Mouse (Mus musculus): ENCODE measurements around the gene Taf1b.
A peak's percentile ranks its signal among the peaks of the same experiment; 100 is the strongest.

The Taf1b gene

GRCm38 (mm10) chr12:24552531-24552930 is 54.4 kb downstream of the Taf1b start:
- DNase-seq (ENCODE audit: low spot score): no peak

DNA sequence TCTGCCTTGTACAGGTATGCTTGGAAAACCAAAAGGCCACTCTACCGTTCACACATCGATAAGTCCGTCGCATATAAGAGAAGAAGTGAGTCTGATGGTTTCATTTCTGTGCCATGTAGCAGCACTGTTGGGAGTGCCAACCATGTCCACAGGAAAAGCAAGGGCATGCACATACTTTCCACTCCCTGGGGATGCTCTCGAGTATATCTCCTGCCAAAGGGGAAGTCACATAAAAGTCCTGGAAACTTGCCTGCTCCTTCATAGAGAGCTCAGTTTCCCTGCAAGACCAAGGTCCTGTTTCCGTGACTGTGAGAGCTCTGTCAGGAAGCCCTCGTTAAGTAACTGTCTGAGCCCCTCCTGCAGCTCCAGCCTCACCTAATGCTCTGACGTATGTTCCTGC is 57.8 kb downstream of the Taf1b start:
- DNase-seq (ENCODE audit: low spot score): no peak

DNA sequence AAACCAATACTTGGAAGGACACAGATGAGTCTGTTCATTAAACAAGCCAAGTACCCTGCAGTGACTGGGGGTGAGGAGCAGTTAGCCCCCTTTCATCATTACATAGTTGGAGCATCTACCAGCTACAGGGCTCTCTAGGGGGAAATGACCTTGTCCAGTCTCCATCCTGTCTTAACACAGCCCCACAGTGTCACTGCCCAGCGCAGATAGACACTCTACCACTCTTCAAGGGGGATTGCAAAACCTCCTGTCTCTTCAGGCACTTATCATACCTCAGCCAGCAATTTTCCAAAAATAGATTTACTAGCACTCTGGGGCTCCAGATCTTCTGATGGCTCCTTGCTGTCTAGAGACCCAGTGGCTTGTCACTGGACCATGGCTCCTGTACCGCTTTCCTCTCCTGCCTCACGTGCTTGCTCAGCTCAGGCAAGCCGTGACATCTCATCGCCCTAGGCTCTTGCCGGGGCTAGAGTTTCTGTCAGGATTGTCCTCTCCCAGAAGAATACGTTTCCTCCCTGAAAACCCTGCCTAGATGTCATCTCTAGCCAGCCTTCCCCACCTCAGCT is 65.3 kb downstream of the Taf1b start:
- DNase-seq (ENCODE audit: low spot score): no peak

DNA sequence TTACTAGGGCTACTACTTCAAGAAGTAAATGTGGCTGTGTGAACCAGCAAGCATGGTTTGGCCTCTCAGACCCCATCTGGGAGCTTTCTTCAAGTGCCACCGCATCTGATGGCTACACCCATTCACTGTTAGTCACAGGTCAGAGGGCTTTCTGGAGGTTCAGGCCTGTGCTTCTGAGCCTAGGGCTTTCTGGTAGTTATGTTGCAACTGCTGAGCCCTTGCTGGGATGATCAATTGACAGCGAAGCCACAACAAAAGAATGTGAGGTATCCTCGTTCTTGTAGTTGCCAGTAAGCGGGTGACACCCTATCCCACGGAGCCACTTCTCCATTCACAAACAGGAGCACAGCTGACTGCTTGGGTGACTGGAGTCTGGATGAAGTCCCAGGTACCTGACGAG is 67.2 kb downstream of the Taf1b start:
- DNase-seq (ENCODE audit: low spot score): no peak

GRCm38 (mm10) chr12:24567606-24568005 is 69.4 kb downstream of the Taf1b start:
- DNase-seq (ENCODE audit: low spot score): no peak

DNA sequence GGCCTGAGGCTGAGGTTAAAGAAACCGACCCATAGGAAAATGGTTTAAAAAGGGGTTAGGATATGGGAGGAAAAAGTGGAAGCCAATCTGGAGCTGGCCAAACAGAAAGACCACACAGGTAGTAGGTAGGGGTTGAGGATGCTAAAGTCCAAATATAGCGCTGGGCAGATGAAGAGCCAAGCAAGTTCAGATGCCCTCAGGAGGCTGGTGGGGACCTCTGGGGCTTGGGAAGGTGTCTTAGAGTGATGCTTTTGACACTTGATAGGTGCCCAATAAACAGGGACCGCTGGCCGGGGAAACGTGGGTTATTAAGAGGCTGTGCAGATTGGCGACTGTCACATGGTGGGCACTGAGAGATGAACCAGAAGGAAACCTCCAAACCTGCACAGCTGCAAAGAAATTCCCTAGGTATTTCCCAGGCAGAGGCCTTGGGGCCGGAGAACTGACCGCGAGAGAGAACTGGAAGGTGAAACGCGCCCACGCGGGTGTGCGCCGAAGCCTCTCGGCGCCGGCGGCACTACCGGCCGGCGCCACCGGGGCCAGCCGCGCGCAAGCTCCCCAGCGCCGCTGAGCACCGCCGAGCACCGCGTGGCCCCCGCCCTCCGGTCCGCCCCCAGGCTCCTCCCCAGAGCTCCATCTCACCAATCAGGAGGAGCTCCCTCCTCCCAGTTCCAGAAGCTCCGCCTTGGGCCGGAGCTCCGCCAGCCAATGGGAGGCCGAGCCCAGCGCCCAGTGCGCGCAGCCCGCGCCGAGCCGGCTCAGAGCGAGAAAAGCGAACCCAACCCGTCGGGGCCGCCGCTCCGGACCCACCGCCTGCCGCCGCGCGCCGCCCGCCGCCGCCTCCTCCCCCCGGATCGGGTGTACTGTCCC is 73.6 kb downstream of the Taf1b start, which contains the start of gene Grhl1:
Grhl1 (plus strand) TSS at position 761 of the 870 bp plus-strand sequence.
- DNase-seq (ENCODE audit: low spot score): peak; percentile 96

- DNase-seq (ENCODE audit: low spot score): no peak
Observed at GRCm38 (mm10) chr12:24572421-24573274, 74.5 kb downstream of the Taf1b start.

DNA sequence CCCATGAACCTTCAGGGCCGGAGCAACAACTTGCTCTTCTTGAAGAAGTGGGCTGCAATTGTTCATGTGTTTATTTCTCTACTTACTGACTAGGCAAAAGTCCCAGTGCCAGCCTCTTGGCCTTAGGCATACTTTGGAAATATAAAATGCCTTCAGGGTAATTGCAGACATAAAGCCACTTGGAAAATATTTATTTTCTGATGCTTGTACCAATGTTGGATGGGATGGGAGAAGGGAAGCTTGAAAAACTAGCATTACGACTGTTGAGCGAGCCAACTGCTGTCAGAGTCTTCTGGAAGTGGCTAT is 75.1 kb downstream of the Taf1b start:
- no peak for DNase-seq (ENCODE audit: low spot score)

GRCm38 (mm10) chr12:24574870-24575269 is 76.7 kb downstream of the Taf1b start:
- DNase-seq (ENCODE audit: low spot score): no peak

GRCm38 (mm10) chr12:24580452-24580851 is 82.3 kb downstream of the Taf1b start:
- no peak for DNase-seq (ENCODE audit: low spot score)

DNA sequence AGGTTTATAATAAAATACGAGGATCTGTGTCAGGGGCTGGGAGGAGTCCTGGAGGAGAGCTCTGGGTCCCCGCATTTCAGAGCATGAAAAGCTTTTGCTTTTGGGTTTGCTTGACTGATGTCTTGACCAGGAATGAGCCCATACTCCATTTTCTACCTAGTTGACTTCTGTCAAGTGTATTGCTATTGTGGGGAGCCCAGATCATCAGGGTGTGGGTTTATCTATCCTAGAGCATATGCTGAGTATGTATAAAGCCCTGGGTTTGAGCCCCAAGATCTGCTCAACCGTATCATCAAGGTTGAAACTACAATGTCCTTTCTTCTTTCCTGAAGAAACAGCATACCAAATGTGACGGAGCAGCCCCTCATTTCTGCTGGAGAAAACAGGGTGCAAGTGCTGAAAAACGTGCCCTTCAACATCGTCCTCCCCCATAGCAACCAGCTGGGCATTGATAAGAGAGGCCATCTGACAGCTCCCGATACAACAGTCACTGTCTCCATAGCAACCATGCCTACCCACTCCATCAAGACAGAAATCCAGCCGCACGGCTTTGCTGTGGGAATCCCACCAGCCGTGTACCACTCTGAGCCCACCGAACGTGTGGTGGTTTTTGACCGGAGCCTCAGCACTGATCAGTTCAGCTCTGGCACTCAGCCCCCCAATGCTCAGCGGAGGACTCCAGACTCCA is 83.0 kb downstream of the Taf1b start:
- DNase-seq (ENCODE audit: low spot score): no peak

DNA sequence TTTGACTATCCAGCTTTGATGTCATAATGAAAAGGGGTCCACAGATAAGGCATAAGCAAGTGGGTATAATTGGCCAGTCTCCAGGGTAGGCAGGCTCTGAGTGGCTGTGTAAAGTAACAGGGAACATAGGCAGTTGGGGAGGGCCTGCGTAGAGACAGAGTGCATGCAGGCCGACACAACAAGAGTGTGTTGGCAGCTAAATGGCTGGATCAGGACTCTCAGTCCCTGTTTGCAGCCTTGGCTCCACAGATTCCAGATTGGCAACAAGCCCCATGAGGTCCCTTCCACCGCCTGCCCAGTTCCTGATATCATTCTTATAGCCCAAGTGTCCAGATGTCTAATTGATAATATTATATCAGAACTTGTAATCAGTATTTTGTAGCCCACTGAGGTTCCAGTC is 85.5 kb downstream of the Taf1b start:
- no peak for DNase-seq (ENCODE audit: low spot score)

DNA sequence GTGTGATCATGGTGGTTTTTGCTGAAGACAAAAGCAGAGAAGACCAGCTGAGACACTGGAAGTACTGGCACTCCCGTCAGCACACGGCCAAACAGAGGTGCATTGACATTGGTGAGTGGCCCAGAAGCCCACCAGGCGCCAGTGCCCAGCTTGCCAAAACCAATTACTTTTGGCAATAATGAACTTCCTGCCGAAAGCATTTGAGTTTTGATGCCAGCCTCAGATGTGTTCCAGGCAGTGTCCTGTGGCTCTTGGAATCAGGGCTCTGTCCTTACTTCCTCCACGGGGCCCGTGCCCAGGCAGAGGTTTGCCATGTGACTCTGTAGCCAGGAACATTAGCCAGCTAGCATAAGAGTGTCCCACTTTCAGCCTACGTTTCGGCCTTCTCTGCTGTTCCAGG is 86.7 kb downstream of the Taf1b start:
- DNase-seq (ENCODE audit: low spot score): no peak

GRCm38 (mm10) chr12:24586193-24586592 is 88.0 kb downstream of the Taf1b start:
- DNase-seq (ENCODE audit: low spot score): no peak

GRCm38 (mm10) chr12:24590371-24590770 is 92.2 kb downstream of the Taf1b start:
- no peak for DNase-seq (ENCODE audit: low spot score)

GRCm38 (mm10) chr12:24592055-24592454 is 93.9 kb downstream of the Taf1b start:
- DNase-seq (ENCODE audit: low spot score): no peak

DNA sequence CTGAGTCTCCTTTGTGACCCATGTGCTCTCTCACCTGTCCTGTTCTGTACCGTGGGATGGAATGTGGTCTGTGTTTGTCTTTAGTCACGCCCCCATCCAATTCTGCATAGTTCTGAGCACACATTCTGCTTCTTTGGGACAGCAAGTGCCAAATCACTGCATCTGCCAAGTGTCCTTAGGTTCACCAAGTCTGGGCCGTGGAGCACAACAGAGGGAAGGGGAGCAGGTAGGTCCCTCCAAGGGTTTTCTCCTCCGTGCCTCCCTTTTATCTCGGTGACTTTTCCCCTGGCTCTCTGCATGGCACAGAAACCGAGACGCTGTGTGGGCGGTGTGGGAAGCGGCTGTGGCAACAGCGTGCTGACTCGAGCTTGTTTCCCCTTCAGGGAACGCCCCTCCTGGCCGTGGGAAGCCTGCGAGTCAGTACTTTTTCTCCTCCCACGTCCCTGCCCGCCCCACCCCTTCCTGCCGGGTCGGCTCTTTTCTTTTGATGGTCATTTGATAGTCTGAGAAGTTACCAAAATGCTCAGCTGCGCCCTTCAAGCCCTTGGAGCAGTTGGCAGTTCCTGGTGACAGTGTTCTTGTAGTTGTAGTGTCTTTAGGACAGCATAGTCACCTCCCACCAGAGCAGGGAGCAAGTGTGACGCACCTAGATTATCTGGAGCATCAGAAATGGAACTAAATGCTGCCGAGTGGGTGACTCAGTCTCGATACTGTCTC is 95.0 kb downstream of the Taf1b start:
- DNase-seq (ENCODE audit: low spot score): peak; percentile 77

DNA sequence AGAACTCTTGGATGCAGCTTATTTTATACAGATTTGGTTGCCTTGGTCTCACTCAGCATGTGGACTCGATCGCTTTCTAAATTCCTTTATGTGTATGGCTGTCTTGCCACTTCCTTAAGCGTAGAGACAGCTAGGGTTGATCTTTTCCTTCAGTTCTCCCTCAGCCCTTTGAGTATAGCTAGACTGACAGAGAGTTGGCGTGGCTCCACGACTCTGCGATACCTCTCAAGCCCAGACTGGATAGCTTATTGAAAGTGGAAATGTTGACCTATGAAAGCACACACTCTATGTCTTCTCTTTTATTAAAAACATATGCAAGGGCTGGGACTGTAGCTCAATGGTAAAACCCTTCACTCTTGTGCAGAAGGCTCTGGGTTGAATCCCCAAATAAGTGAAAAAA is 99.2 kb downstream of the Taf1b start:
- no peak for DNase-seq (ENCODE audit: low spot score)

DNA sequence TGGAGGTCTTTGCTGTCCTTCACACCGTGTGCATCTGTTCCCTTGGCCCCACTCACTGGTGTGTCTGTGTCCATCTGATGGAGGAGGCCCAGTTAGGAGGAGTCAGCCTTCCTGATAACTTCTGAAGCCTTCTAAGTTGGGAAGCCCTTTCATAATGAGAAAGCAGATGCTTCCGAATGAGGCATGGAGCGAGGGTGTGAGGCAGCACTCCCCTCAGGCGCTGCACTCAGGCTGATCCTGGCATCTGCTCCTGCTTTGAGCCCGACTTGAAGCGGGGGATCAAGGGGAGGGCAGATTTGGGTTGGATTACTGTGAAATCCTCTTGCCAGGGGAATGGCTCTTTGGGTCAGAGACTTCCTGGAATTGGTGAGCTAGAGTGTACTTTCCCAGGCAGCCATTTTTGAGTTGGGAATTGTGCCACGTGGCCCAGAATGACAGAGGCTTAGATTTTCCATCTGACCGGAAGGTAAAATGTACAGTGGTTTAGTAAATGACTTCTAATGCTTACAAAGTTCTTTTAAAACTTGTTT is 101.3 kb downstream of the Taf1b start:
- no peak for DNase-seq (ENCODE audit: low spot score)

DNA sequence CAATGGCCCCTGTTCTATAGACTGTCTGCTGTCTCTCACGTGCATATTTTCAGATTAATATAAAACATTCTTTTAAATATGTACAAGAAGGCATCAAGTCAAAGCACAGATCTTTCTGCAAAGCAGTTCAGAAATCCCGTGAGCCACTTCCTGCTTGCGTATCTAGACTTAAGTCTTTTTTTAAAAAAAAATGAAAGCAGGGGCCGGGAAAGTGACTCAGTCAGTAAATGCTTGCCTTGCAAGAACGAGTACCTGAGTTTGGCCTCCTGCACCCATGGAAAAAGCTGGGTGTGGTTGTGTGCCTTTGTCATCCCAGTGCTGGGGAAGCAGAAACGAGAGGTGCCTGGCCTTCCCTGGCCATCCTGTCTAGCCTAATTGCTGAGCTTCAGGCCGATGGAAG is 101.9 kb downstream of the Taf1b start:
- no peak for DNase-seq (ENCODE audit: low spot score)

GRCm38 (mm10) chr12:24600806-24601205 is 102.6 kb downstream of the Taf1b start:
- DNase-seq (ENCODE audit: low spot score): peak; percentile 48

Data from testis, postnatal 14 days (tissue).